Mouse (Mus musculus) intestine, postnatal 0 days (tissue): ENCODE measurements at regions not wholly inside any gene's neighbourhood (a gene's known extent, or its start where the extent isn't known, plus 50 kb on each side); places are given as distances from the start of the nearest gene placed in this dataset.
"Not testable (repeated sequence)": the region's sequence is repeated elsewhere in the genome, so short reads cannot be mapped to it uniquely, and the experiment has no call there.

ENCODE experiments used
- ATAC-seq: fragments of 200-750 bp; cut with Nextera tagmentation; 2 replicates; pipeline ENCODE4 v1.8.0; 2017; ENCODE audit warnings: mild to moderate bottlenecking, moderate TSS enrichment, moderate library complexity
- H3K27ac ChIP-seq: fragments of 300-500 bp; sonication (generic); 2 replicates; pipeline ENCODE4 v1.5.1; 2014; ENCODE audit warnings: mild to moderate bottlenecking, low read depth, low read length, moderate library complexity
- H3K27me3 ChIP-seq: fragments of 300-500 bp; sonication (generic); replicated peaks from 2 replicates; pipeline ENCODE4 v1.6.1; 2014; ENCODE audit warnings: low read length, mixed read lengths; ENCODE audit not compliant: control insufficient read depth, insufficient read depth
- H3K36me3 ChIP-seq: fragments of 300-500 bp; sonication (generic); 2 replicates; pipeline ENCODE4 v1.6.1; 2014; ENCODE audit warnings: mild to moderate bottlenecking, moderate library complexity; ENCODE audit not compliant: control insufficient read depth, insufficient read depth
- H3K4me1 ChIP-seq: fragments of 300-500 bp; sonication (generic); replicated peaks from 2 replicates; pipeline ENCODE4 v1.6.1; 2014; ENCODE audit warnings: antibody characterized with exemption, low read length, mixed read lengths; ENCODE audit not compliant: control insufficient read depth, insufficient read depth
- H3K4me2 ChIP-seq: fragments of 300-500 bp; sonication (generic); replicated peaks from 2 replicates; pipeline ENCODE4 v1.6.1; 2014; ENCODE audit warnings: low read depth, mild to moderate bottlenecking, moderate library complexity
- H3K4me3 ChIP-seq: fragments of 300-500 bp; sonication (generic); 2 replicates; pipeline ENCODE4 v1.5.1; 2014; ENCODE audit warnings: low read depth, low read length
- H3K9ac ChIP-seq: fragments of 300-500 bp; sonication (generic); 2 replicates; pipeline ENCODE4 v1.6.1; 2014; ENCODE audit warnings: mild to moderate bottlenecking, low read depth, low read length
- H3K9me3 ChIP-seq: fragments of 300-500 bp; sonication (generic); 2 replicates; pipeline ENCODE4 v1.6.1; 2016; ENCODE audit warnings: mixed run types; ENCODE audit not compliant: control insufficient read depth
- CTCF ChIP-seq: sonication (generic); IDR thresholded peaks from 2 replicates; pipeline ENCODE4 v1.5.1; 2016; ENCODE audit warnings: low read depth, mild to moderate bottlenecking, control low read depth, antibody characterized with exemption, moderate library complexity
- WGBS: fragments of 180-500 bp; shearing (Covaris S2); extraction: QIAGEN DNeasy Blood & Tissue Kit; methylation state at CpG from one replicate; pipeline ENCODE4 v1.1.7; 2014; 5-methylcytosine and 5-hydroxymethylcytosine counted together

- H3K27me3 ChIP-seq: no peaks in the 10 kb centered on the region
- no peaks in the 10 kb centered on the region for H3K9me3 ChIP-seq
- no peaks in the 10 kb centered on the region for H3K36me3 ChIP-seq
- no peaks in the 10 kb centered on the region for H3K4me1 ChIP-seq
- no peak overlapping the region for H3K9ac ChIP-seq
- no peak overlapping the region for H3K4me2 ChIP-seq
- H3K4me3 ChIP-seq: no peak overlapping the region
- TF ChIP-seq CTCF: no peak
- WGBS: 81% methylated on average over 3 of the region's 3 CpGs
- no peak for ATAC-seq
- no peak overlapping the region for H3K27ac ChIP-seq
Observed at GRCm38 (mm10) chr13:28847478-28847877, 106.0 kb downstream of the Sox4 start.

GRCm38 (mm10) chr13:28844495-28844894, 109.0 kb downstream of the Sox4 start:
- H3K4me1 ChIP-seq: no peaks in the 10 kb centered on the region
- ATAC-seq: no peak
- H3K9ac ChIP-seq: no peak overlapping the region
- no peak overlapping the region for H3K4me2 ChIP-seq
- 81% methylated on average over 3 of the region's 3 CpGs for WGBS
- no peak overlapping the region for H3K27ac ChIP-seq
- H3K4me3 ChIP-seq: no peak overlapping the region
- no peak for TF ChIP-seq CTCF
- no peaks in the 10 kb centered on the region for H3K9me3 ChIP-seq
- no peaks in the 10 kb centered on the region for H3K27me3 ChIP-seq
- H3K36me3 ChIP-seq: no peaks in the 10 kb centered on the region

- Histone ChIP-seq H3K4me2 (no peak overlapping the region), H3K9ac (no peak overlapping the region), H3K4me3 (no peak overlapping the region), H3K9me3 (no peaks in the 10 kb centered on the region), H3K4me1 (no peaks in the 10 kb centered on the region), H3K27me3 (no peaks in the 10 kb centered on the region), H3K36me3 (no peaks in the 10 kb centered on the region), H3K27ac (no peak overlapping the region)
- TF ChIP-seq CTCF: no peak
- 62% methylated on average over 3 of the region's 3 CpGs for WGBS
- ATAC-seq: no peak
Observed at GRCm38 (mm10) chr13:28842811-28843210, 110.7 kb downstream of the Sox4 start.

GRCm38 (mm10) chr13:28840142-28840541, 113.4 kb downstream of the Sox4 start:
- no peak for TF ChIP-seq CTCF
- Histone ChIP-seq H3K4me3 (no peak overlapping the region), H3K27ac (no peak overlapping the region), H3K27me3 (no peaks in the 10 kb centered on the region), H3K4me2 (no peak overlapping the region), H3K9me3 (no peaks in the 10 kb centered on the region), H3K4me1 (no peaks in the 10 kb centered on the region), H3K9ac (no peak overlapping the region), H3K36me3 (no peaks in the 10 kb centered on the region)
- WGBS: 66% methylated on average over 5 of the region's 5 CpGs
- ATAC-seq: no peak

GRCm38 (mm10) chr13:28839084-28839483, 114.4 kb downstream of the Sox4 start:
- Histone ChIP-seq H3K4me2 (no peak overlapping the region), H3K9me3 (no peaks in the 10 kb centered on the region), H3K9ac (no peak overlapping the region), H3K36me3 (no peaks in the 10 kb centered on the region), H3K27me3 (no peaks in the 10 kb centered on the region), H3K27ac (no peak overlapping the region), H3K4me1 (no peaks in the 10 kb centered on the region), H3K4me3 (no peak overlapping the region)
- ATAC-seq: no peak
- 42% methylated on average over 6 of the region's 6 CpGs for WGBS
- TF ChIP-seq CTCF: no peak

GRCm38 (mm10) chr13:28838216-28838615, 115.3 kb downstream of the Sox4 start:
- H3K27ac ChIP-seq: no peak overlapping the region
- H3K4me1 ChIP-seq: no peaks in the 10 kb centered on the region
- ATAC-seq: no peak
- H3K36me3 ChIP-seq: no peaks in the 10 kb centered on the region
- no peak overlapping the region for H3K4me2 ChIP-seq
- TF ChIP-seq CTCF: no peak
- no peaks in the 10 kb centered on the region for H3K9me3 ChIP-seq
- no peak overlapping the region for H3K9ac ChIP-seq
- 69% methylated on average over 3 of the region's 3 CpGs for WGBS
- no peak overlapping the region for H3K4me3 ChIP-seq
- no peaks in the 10 kb centered on the region for H3K27me3 ChIP-seq

GRCm38 (mm10) chr13:28837196-28837595, 116.3 kb downstream of the Sox4 start:
- H3K4me1 ChIP-seq, H3K36me3 ChIP-seq, H3K4me2 ChIP-seq, H3K9me3 ChIP-seq, H3K27me3 ChIP-seq, H3K27ac ChIP-seq, ATAC-seq, H3K4me3 ChIP-seq, H3K9ac ChIP-seq: not testable (repeated sequence)
- WGBS: 97% methylated on average over 3 of the region's 3 CpGs
